Mouse (Mus musculus): ENCODE data around the gene Gm9999.

DNA sequence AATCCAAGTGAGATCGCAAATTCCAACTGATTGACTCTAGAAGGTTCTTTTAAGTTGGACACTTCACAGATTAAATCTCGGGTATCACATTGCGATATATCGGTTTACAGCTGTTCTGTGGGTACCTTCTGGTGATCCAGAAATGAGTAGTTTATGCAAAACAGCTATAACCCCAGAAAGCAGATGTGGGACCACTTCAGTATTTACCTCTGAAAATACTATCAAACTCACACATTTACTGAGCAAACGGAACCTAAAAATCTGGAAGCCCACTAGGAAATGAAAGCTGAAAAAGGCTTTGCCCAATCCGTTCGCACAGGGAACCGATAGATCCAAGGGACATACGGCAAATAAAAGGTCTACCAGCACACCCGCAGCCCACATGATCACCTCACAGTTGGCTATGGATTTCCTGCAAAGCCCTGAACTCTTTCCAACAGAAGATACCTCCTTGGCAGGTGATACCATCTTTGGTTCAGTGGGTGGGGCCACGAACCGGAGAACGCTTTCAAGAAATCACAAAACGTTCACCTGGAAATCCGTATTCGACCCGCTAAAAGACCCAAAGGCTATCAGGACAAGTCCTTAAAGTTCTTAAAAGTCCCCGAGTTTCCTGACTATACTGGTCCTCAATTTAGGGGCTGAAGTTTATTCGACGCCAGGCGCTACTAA lies 23.9 kb downstream of the Gm9999 start:
- no peak for TF ChIP-seq CTCF (IDR thresholded peaks at IDR 0.05; ENCODE audit: insufficient read depth, low read depth, low read length)
- no peak for TF ChIP-seq POLR2A (IDR thresholded peaks at IDR 0.05; ENCODE audit: insufficient read depth, low read depth, low read length)

All from olfactory bulb, adult 2 months (tissue).